Mouse (Mus musculus) lung, postnatal 0 days (tissue): ENCODE measurements around the gene Socs4.

Experiments
- CTCF ChIP-seq: IDR thresholded peaks from 2 replicates; pipeline ENCODE4 v1.5.1; 2016; ENCODE audit warnings: antibody characterized with exemption, mild to moderate bottlenecking
- EP300 ChIP-seq: IDR thresholded peaks from 2 replicates; pipeline ENCODE4 v1.6.1; 2016; ENCODE audit warnings: antibody characterized with exemption, mild to moderate bottlenecking, control low read depth

DNA sequence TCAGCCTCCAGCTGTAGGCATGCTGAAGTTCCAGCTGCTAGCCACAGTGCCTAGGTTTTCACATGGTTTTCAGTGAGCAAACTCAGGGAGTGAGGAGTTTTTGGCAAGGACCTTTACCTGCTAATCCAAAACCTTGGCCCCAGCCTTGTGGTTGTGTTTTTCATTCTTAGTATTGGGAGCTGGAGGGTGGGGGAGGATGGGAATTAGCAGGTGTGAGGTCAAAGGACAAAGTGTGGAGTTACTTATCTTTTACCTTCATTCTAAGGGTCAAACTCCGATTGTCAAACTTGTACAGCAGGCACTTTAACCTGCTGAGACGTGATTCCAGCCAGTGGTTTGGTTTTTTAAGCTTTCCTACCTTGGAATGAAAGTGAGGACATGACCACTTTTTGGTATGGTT is 19.5 kb downstream of the Socs4 start:
- TF ChIP-seq CTCF (no peak), EP300 (no peak)
